Mouse (Mus musculus) heart, postnatal 0 days (tissue): ENCODE results near the gene Ssna1. TPM values are rescaled to one million over a fixed set of nuclear protein-coding genes. Genes with fewer than 3 reads are reported as not detected.

Experiments
- ATAC-seq: fragments of 200-750 bp; cut with Nextera tagmentation; 2 replicates; pipeline ENCODE4 v1.8.0; 2017; ENCODE audit warnings: low read depth, moderate number of reproducible peaks, moderate library complexity; ENCODE audit not compliant: insufficient read depth
- DNase-seq: peaks from one replicate; pipeline ENCODE4 v3.0.0-alpha.2; 2016; ENCODE audit warnings: low spot score
- H3K27ac ChIP-seq: fragments of 300-500 bp; sonication (generic); 2 replicates; pipeline ENCODE4 v1.5.1; 2014; ENCODE audit warnings: low read depth, mild to moderate bottlenecking
- H3K27me3 ChIP-seq: fragments of 300-500 bp; sonication (generic); 2 replicates; pipeline ENCODE4 v1.6.1; 2014; ENCODE audit warnings: low read length, mixed read lengths; ENCODE audit not compliant: control insufficient read depth, insufficient read depth
- H3K36me3 ChIP-seq: fragments of 300-500 bp; sonication (generic); replicated peaks from 2 replicates; pipeline ENCODE4 v1.6.1; 2014; ENCODE audit warnings: low read length, mixed read lengths; ENCODE audit not compliant: control insufficient read depth, insufficient read depth
- H3K4me1 ChIP-seq: fragments of 300-500 bp; sonication (generic); 2 replicates; pipeline ENCODE4 v1.6.1; 2014; ENCODE audit warnings: antibody characterized with exemption; ENCODE audit not compliant: control insufficient read depth, insufficient read depth
- H3K4me2 ChIP-seq: fragments of 300-500 bp; sonication (generic); 2 replicates; pipeline ENCODE4 v1.6.1; 2014; ENCODE audit warnings: low read depth, mild to moderate bottlenecking, low read length, moderate library complexity
- H3K4me3 ChIP-seq: fragments of 300-500 bp; sonication (generic); 2 replicates; pipeline ENCODE4 v1.5.1; 2014; ENCODE audit warnings: low read depth, low read length
- H3K9ac ChIP-seq: fragments of 300-500 bp; sonication (generic); replicated peaks from 2 replicates; pipeline ENCODE4 v1.6.1; 2014; ENCODE audit warnings: low read depth, low read length, mixed read lengths
- H3K9me3 ChIP-seq: fragments of 300-500 bp; sonication (generic); replicated peaks from 2 replicates; pipeline ENCODE4 v1.6.1; 2016; ENCODE audit warnings: low read length; ENCODE audit not compliant: control insufficient read depth
- CTCF ChIP-seq: IDR thresholded peaks from 2 replicates; pipeline ENCODE4 v1.5.1; 2016; ENCODE audit warnings: antibody characterized with exemption, control low read depth, low read depth
- EP300 ChIP-seq: IDR thresholded peaks from 2 replicates; pipeline ENCODE4 v1.6.1; 2016; ENCODE audit warnings: antibody characterized with exemption, low read depth
- WGBS: fragments of 180-500 bp; shearing (Covaris S2); extraction: QIAGEN DNeasy Blood & Tissue Kit; methylation state at CpG from one replicate; pipeline ENCODE4 v1.1.7; 2014; 5-methylcytosine and 5-hydroxymethylcytosine counted together
- polyA plus RNA-seq: library from polyadenylated mRNA; unstranded; fragments of >200 nt; fragmentation: Nextera tagmentation; extraction: Ambion mirVana; gene quantifications from 2 replicates; pipeline ENCODE4 v1.2.1, GENCODE M21; 2015
- total RNA-seq: library from RNA; depleted of rRNA; stranded (reverse); fragments of >200 nt; gene quantifications from 2 replicates; pipeline ENCODE4 v1.2.3, GENCODE M21; 2014; ENCODE audit warnings: low replicate concordance

The Ssna1 gene
- total and polyA plus RNA-seq, 2 experiments from 2014 or later = 58.9 to 111 TPM

DNA sequence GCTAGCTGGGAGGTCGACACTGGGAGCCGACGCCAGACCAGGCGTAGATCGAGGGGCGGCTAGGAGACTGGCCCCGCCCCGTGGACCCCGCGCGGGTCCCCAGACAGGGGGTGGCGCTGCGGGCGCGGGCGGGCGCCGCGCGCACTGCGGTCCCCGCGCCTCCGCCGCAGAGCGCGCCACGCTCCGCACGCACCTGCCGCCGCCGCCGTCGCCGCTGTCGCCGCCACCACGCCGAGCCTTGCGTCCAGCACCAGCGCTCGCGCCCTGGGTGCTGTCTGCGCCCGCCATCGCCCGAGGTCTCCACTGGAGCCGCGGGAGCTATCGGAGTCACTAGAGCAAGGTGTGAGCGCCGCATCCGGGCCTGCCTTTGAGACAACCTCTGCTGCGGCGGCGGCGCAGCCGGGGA, 30.1 kb downstream of the Ssna1 start, which contains the start of the genes Rnf208 and Cysrt1:
Rnf208 (plus strand) TSS at position 155 of the 406 bp plus-strand sequence.
Cysrt1 (minus strand) TSS at position 352 of the 406 bp plus-strand sequence.
- Histone ChIP-seq H3K27ac (no peak within 1 kb of the TSS), H3K4me1 (peaks cover 7% of the 10 kb centered on the region), H3K9ac (0 out of 2 replicates have a peak within 1 kb of the TSS, but pooled peaks have one; percentile 7), H3K27me3 (peaks cover 43% of the 10 kb centered on the region), H3K36me3 (no peaks in the 10 kb centered on the region), H3K4me3 (peak within 1 kb of the TSS; percentile 41), H3K4me2 (peak within 1 kb of the TSS; percentile 66), H3K9me3 (no peaks in the 10 kb centered on the region)
- under 1% methylated on average over 16 of the region's 59 CpGs for WGBS
- DNase-seq (no peak), ATAC-seq (no peak)
- no peak for TF ChIP-seq EP300
- no peak for TF ChIP-seq CTCF

DNA sequence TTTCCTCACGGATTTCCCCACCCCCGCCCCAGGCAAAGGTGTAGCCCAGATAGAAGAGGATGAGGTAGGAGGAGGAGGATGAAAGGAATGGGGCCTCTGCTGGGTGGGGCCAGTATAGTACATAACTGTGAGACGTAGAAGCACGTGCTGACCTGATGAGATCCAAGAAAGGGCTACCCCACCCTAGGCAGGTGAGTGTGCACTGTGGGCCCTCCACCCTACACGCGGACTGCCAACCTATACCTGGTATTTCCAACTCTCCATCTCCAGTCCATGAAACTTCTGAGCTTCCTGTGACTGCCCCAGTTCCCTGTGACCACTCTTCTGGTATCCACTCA, 30.8 kb downstream of the Ssna1 start:
- WGBS = 24% methylated on average over 6 of the region's 6 CpGs
- Histone ChIP-seq H3K27ac (no peak overlapping the region), H3K9me3 (no peaks in the 10 kb centered on the region), H3K4me2 (peak overlapping the region; percentile 66), H3K36me3 (no peaks in the 10 kb centered on the region), H3K9ac (no peak overlapping the region), H3K4me3 (peak overlapping the region; percentile 41), H3K27me3 (peaks cover 43% of the 10 kb centered on the region), H3K4me1 (peaks cover 7% of the 10 kb centered on the region)
- ATAC-seq (0 out of 2 replicates have a peak, but pooled peaks have one; percentile 7), DNase-seq (no peak)
- TF ChIP-seq EP300 (no peak), CTCF (no peak)

DNA sequence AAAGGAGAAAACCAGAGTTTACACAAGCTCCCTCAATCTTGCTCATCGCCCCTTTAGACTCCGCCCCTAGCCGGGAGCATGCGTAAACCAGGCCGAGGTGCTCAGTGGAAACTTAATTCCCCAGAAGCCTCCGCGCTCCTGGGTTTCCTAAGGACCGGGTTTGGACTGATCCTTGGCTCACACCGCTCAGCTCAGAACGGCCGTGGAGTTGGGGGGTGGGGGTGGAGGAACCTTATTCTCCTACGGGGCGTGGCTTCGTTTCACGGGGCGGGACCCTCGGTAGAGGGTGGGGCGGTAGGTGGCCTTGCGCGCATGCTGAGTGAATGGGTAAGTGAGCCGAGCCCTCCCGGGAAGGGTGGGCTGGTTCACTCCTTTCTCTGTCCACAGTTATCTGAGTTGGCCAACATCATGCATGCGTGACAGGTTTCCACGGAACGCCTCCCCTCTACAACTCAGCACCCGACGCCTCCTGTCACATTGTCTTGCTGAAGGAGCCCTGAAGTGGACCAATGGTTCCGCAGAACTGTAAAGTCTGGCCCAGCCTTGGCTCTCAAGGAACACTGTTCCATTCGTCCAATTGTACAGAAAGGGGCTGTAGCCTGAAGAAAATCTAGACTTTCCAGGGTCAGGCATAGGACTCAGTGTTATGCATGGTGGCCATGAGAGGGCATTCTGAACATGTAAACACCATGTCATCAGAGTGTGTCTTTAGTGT, 31.4 kb downstream of the Ssna1 start:
- no peak overlapping the region for H3K27ac ChIP-seq
- TF ChIP-seq EP300 (no peak), CTCF (no peak)

GRCm38 (mm10) chr2:25240310-25240709, 31.9 kb downstream of the Ssna1 start:
- H3K4me1 ChIP-seq = peaks cover 7% of the 10 kb centered on the region
- H3K36me3 ChIP-seq = no peaks in the 10 kb centered on the region
- ATAC-seq (no peak), DNase-seq (no peak)
- peak overlapping the region; percentile 36; the same call in 1 of the 2 replicates for H3K4me3 ChIP-seq
- no peak overlapping the region for H3K9ac ChIP-seq
- no peak overlapping the region for H3K27ac ChIP-seq
- H3K4me2 ChIP-seq = peak overlapping the region; percentile 57
- whole genome bisulfite sequencing = 58% methylated on average over 8 of the region's 8 CpGs
- no peak for TF ChIP-seq EP300
- no peak for TF ChIP-seq CTCF
- H3K9me3 ChIP-seq = no peaks in the 10 kb centered on the region
- peaks cover 47% of the 10 kb centered on the region for H3K27me3 ChIP-seq

More for the DNA sequence above, 31.4 kb downstream of the Ssna1 start:
- Histone ChIP-seq H3K36me3 (no peaks in the 10 kb centered on the region), H3K4me2 (peak overlapping the region; percentile 57), H3K9ac (no peak overlapping the region; the same call in 1 of the 2 replicates), H3K27me3 (peaks cover 47% of the 10 kb centered on the region), H3K9me3 (no peaks in the 10 kb centered on the region), H3K4me3 (peak overlapping the region; percentile 36), H3K4me1 (peaks cover 7% of the 10 kb centered on the region)
- ATAC-seq (peak; percentile 56), DNase-seq (peak; percentile 47)
- 2% methylated on average over 29 of the region's 29 CpGs for WGBS

- no peak overlapping the region for H3K4me3 ChIP-seq
- no peak overlapping the region for H3K4me2 ChIP-seq
- no peak overlapping the region for H3K27ac ChIP-seq
- ATAC-seq (no peak), DNase-seq (no peak)
- peaks cover 7% of the 10 kb centered on the region for H3K4me1 ChIP-seq
- WGBS = 77% methylated on average over 3 of the region's 3 CpGs
- no peak for TF ChIP-seq EP300
- TF ChIP-seq CTCF = no peak
- H3K9me3 ChIP-seq = no peaks in the 10 kb centered on the region
- no peaks in the 10 kb centered on the region for H3K36me3 ChIP-seq
- no peak overlapping the region for H3K9ac ChIP-seq
- H3K27me3 ChIP-seq = peaks cover 51% of the 10 kb centered on the region
Measured at GRCm38 (mm10) chr2:25239766-25240165, 32.5 kb downstream of the Ssna1 start.
